19 mouse cellular contexts compared by ENCODE assay signal in genomic region chr2:73460168-73460567, GRCm38 (mm10).
DNase-seq lines count a peak whose midpoint lies in the region; ATAC-seq and TF ChIP-seq lines count a peak whose summit lies in the region.
"Had no signal": no experiment of that assay in that cellular context is flagged by ENCODE, and none has a peak within 500 bp of the region (broad histone marks: within the 10 kb centered on the region; RNA-seq: fewer than 3 reads in every experiment).

No protein-coding gene starts in this region.

- WGBS in heart, embryonic 10.5 days = 51% methylated on average over 3 of the region's 3 CpGs

- peak; percentile 80 for TF ChIP-seq EP300 in CH12.LX (IDR thresholded peaks at IDR 0.05; ENCODE audit: low read length)

- peaks cover 14% of the 10 kb centered on the region for H3K4me1 ChIP-seq in heart, embryonic 10.5 days
- peaks cover 29 to 85% of the 10 kb centered on the region in 2 experiments for H3K4me1 ChIP-seq in CH12.LX (ENCODE audit: control insufficient read depth in 1 of 2, insufficient read depth in 2 of 2)
- H3K4me1 ChIP-seq: hindbrain, embryonic 15.5 days had no signal

- ATAC-seq in CD4-positive, CD25-positive, alpha-beta regulatory T cell, adult 4 months = no peak
- ATAC-seq: intestine, postnatal 0 days had no signal

- H3K79me2 ChIP-seq in CH12.LX (replicated peaks; ENCODE audit: control insufficient read depth, extremely low read depth, insufficient read depth, poor library complexity, severe bottlenecking) = peaks cover 47% of the 10 kb centered on the region

- H3K4me2 ChIP-seq in CH12.LX (ENCODE audit: insufficient read depth, low read depth, poor library complexity, severe bottlenecking) = peak overlapping the region; percentile 27; the same call in 1 of the 2 replicates
- H3K4me2 ChIP-seq: hindbrain, embryonic 15.5 days; lung, embryonic 14.5 days had no signal

- H3K36me3 ChIP-seq in heart, embryonic 10.5 days = no peaks in the 10 kb centered on the region
- peaks cover 15 to 42% of the 10 kb centered on the region in 2 experiments for H3K36me3 ChIP-seq in CH12.LX (replicated peaks in 1 of 2; ENCODE audit: control insufficient read depth in 1 of 2, insufficient read depth in 1 of 2, low read length in 1 of 2)
- H3K36me3 ChIP-seq: hindbrain, embryonic 15.5 days; midbrain, embryonic 10.5 days had no signal

- dilution Hi-C loops in CH12.LX (cut with MboI; ENCODE audit: extremely low pct_ligation_motif_present, extremely low pct_unique_long_range_greater_than_20kb, low sequenced_read_pairs) = no loop called here

- TF ChIP-seq CTCF in CH12.LX (conservative IDR thresholded peaks at IDR 0.05 in 1 of 2, IDR thresholded peaks at IDR 0.05 in 1 of 2; ENCODE audit: low read depth in 2 of 2, low read length in 2 of 2) = no peak
- TF ChIP-seq CTCF in gastrocnemius, adult 2 months (IDR thresholded peaks at IDR 0.05) = no peak

- in situ Hi-C loops in CH12.LX (cut with MboI; ENCODE audit: low pct_ligation_motif_present, low pct_unique_long_range_greater_than_20kb, low sequenced_read_pairs) = no loop called here

- no peak; the same call in 1 of the 2 replicates for TF ChIP-seq POLR2A in CH12.LX (IDR thresholded peaks at IDR 0.05; ENCODE audit: low read depth, low read length)

- no peak overlapping the region for H3K4me3 ChIP-seq in heart, embryonic 10.5 days
- no peak overlapping the region for H3K4me3 ChIP-seq in CH12.LX (replicated peaks in 1 of 3; ENCODE audit: low read depth in 2 of 3, low read length in 2 of 3, poor library complexity in 1 of 3)
- no peak overlapping the region for H3K4me3 ChIP-seq in gastrocnemius, adult 2 months
- H3K4me3 ChIP-seq: embryonic facial prominence, embryonic 10.5 days; hindbrain, embryonic 15.5 days; midbrain, embryonic 10.5 days had no signal

- no peak overlapping the region for H3K27ac ChIP-seq in heart, embryonic 10.5 days
- H3K27ac ChIP-seq in CH12.LX (ENCODE audit: insufficient read depth, low read depth) = peak overlapping the region; percentile 68
- H3K27ac ChIP-seq in gastrocnemius, adult 2 months = peak overlapping the region; percentile 72
- H3K27ac ChIP-seq: embryonic facial prominence, embryonic 10.5 days; hindbrain, embryonic 15.5 days; midbrain, embryonic 10.5 days; stomach, postnatal 0 days had no signal

- intact Hi-C loops in gastrocnemius, adult 2 months (cut with DNase I) = no loop called here
- intact Hi-C loops in heart, postnatal 25 days (cut with DNase I) = no loop called here

- H3K9me3 ChIP-seq in heart, embryonic 10.5 days = no peaks in the 10 kb centered on the region
- H3K9me3 ChIP-seq in CH12.LX (replicated peaks; ENCODE audit: low read length) = no peaks in the 10 kb centered on the region
- H3K9me3 ChIP-seq: embryonic facial prominence, embryonic 10.5 days; hindbrain, embryonic 15.5 days; midbrain, embryonic 10.5 days had no signal

- no peaks in the 10 kb centered on the region for H3K27me3 ChIP-seq in heart, embryonic 10.5 days (ENCODE audit: insufficient read depth, poor library complexity, severe bottlenecking)
- no peaks in the 10 kb centered on the region for H3K27me3 ChIP-seq in CH12.LX (replicated peaks)
- H3K27me3 ChIP-seq: hindbrain, embryonic 15.5 days had no signal

- peak; percentile 46 for DNase-seq in heart, adult 8-10 months (ENCODE audit: low spot score)
- DNase-seq in heart, embryonic 10.5 days (ENCODE audit: low spot score) = no peak
- DNase-seq in CH12.LX (ENCODE audit: extremely low read depth) = no peak
- peak; percentile 66 for DNase-seq in gastrocnemius, adult 2 months
- peak; percentile 55 for DNase-seq in heart, postnatal 25 days (ENCODE audit: low spot score)
- no peak for DNase-seq in urinary bladder, postnatal 36 days (ENCODE audit: low spot score in 2 of 2)
- DNase-seq: adrenal gland, postnatal 25 days; cerebellum, adult 11 months; cerebellum, postnatal 14 days; layer of hippocampus, postnatal 36 days; lung, embryonic 14.5 days; lung, postnatal 36 days; right cerebral cortex, postnatal 4 days had no signal

- no peak for TF ChIP-seq RAD21 in CH12.LX (IDR thresholded peaks at IDR 0.05; ENCODE audit: low read depth, low read length)

- H3K9ac ChIP-seq in CH12.LX (ENCODE audit: insufficient read depth, low read depth) = no peak overlapping the region
- H3K9ac ChIP-seq: hindbrain, embryonic 15.5 days; lung, embryonic 14.5 days had no signal

TF ChIP-seq in CH12.LX, 34 proteins besides CTCF, POLR2A, EP300 and RAD21:
- TF ChIP-seq TCF12 (IDR thresholded peaks at IDR 0.05; ENCODE audit: low read depth, low read length) (peak; percentile 87), RCOR1 (conservative IDR thresholded peaks at IDR 0.05; ENCODE audit: low read depth, low read length) (0 out of 2 replicates have a peak, but pooled peaks have one; percentile 28), PAX5 (IDR thresholded peaks at IDR 0.05; ENCODE audit: low read length) (no peak), MEF2A (IDR thresholded peaks at IDR 0.05; ENCODE audit: borderline replicate concordance, low read depth, low read length) (peak; percentile 20; the same call in 1 of the 2 replicates), BHLHE40 (IDR thresholded peaks at IDR 0.05; ENCODE audit: low read depth, low read length) (peak; percentile 85), MAFK (IDR thresholded peaks at IDR 0.05; ENCODE audit: insufficient replicate concordance, low read length) (0 out of 2 replicates have a peak, but pooled peaks have one; percentile 7), JUND (conservative IDR thresholded peaks at IDR 0.05; ENCODE audit: low read depth, low read length) (no peak), IRF4 (IDR thresholded peaks at IDR 0.05; ENCODE audit: low read depth, low read length) (peak; percentile 76), ETS1 (conservative IDR thresholded peaks at IDR 0.05; ENCODE audit: low read depth, low read length) (peak; percentile 77)

Comparison
In these comparisons a context has a peak if more than half of its experiments do, and no peak if none do; other contexts are left out.
1. DNase-seq: peak in heart, adult 8-10 months (single experiment), gastrocnemius, adult 2 months (single experiment) and heart, postnatal 25 days (single experiment); none in heart, embryonic 10.5 days (single experiment), CH12.LX (single experiment) and urinary bladder, postnatal 36 days (0 of 2).